Mouse (Mus musculus): ENCODE data around the gene Tcf15.

DNA sequence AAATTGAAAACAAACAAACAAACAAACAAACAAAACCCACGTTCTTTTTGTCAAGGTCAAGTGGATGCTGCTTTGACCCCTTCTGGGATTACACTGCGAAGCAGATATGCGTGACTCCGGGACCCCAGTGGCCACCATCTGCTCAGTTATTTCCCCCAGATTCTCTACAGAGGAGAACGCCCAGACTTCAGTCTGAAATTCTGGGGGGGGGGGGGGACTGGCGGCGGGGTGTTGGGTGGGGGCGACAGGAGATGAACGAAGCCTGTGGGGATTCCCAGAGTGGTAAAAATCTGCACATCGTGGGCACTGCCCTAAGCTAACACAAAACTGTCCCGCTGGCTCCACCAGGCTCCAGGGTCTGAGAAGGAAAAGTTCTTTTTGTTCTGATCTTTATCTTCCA, 790 bp upstream of the Tcf15 start:
- TF ChIP-seq POLR2A (IDR thresholded peaks at IDR 0.05; ENCODE audit: borderline replicate concordance, extremely low read depth, low read depth, low read length) (no peak), CTCF (IDR thresholded peaks at IDR 0.05; ENCODE audit: insufficient read depth, low read length) (no peak)
